Mouse (Mus musculus): Measurements from ENCODE around the gene Lrp1.

GRCm38 (mm10) chr10:127594930-127595715 is 25.8 kb downstream of the Lrp1 start:
- TF ChIP-seq CTCF (conservative IDR thresholded peaks at IDR 0.05; ENCODE audit: insufficient read depth, insufficient read length, low read depth, low read length) (no peak), POLR2A (IDR thresholded peaks at IDR 0.05; ENCODE audit: low read depth, low read length) (no peak)

All from kidney, adult 2 months (tissue).